9 mouse cellular contexts compared by ENCODE assay signal in genomic region chr9:88437342-88438236, GRCm38 (mm10). TPM values are rescaled to one million over a fixed set of nuclear protein-coding genes. Genes with fewer than 3 reads are reported as not detected.
DNase-seq lines count a peak whose midpoint lies in the region; ATAC-seq and TF ChIP-seq lines count a peak whose summit lies in the region.
"Had no signal": no experiment of that assay in that cellular context is flagged by ENCODE, and none has a peak within 500 bp of the region (broad histone marks: within the 10 kb centered on the region; RNA-seq: fewer than 3 reads in every experiment).

No protein-coding gene starts in this region.

- peak overlapping the region; percentile 60 for H3K9ac ChIP-seq in kidney, postnatal 0 days (ENCODE audit: low read depth, low read length)
- peak overlapping the region; percentile 86 for H3K9ac ChIP-seq in hindbrain, embryonic 13.5 days
- peak overlapping the region; percentile 72 for H3K9ac ChIP-seq in midbrain, embryonic 15.5 days

- no peak for ATAC-seq in kidney, postnatal 0 days (replicated peaks; ENCODE audit: low FRiP score, low read depth)
- ATAC-seq in hindbrain, embryonic 13.5 days (ENCODE audit: low FRiP score) = no peak
- ATAC-seq in midbrain, embryonic 15.5 days (replicated peaks) = no peak

- peak overlapping the region; percentile 90; the same call in 1 of the 2 replicates for H3K27ac ChIP-seq in kidney, postnatal 0 days
- H3K27ac ChIP-seq in hindbrain, embryonic 13.5 days = peak overlapping the region; percentile 90; the same call in 1 of the 2 replicates
- H3K27ac ChIP-seq in midbrain, embryonic 15.5 days = peak overlapping the region; percentile 92

- peak overlapping the region; percentile 63 for H3K4me3 ChIP-seq in kidney, postnatal 0 days (replicated peaks; ENCODE audit: low read depth, low read length)
- H3K4me3 ChIP-seq in hindbrain, embryonic 13.5 days = peak overlapping the region; percentile 75
- peak overlapping the region; percentile 62 for H3K4me3 ChIP-seq in midbrain, embryonic 15.5 days

- WGBS in kidney, postnatal 0 days = 39% methylated on average over 10 of the region's 10 CpGs
- 62% methylated on average over 10 of the region's 10 CpGs for WGBS in hindbrain, embryonic 13.5 days
- 57% methylated on average over 10 of the region's 10 CpGs for WGBS in midbrain, embryonic 15.5 days

- intact Hi-C loops in left cerebral cortex, postnatal 14 days (cut with DNase I) = loop anchor here (2.0 to 5.0 kb wide), 2 partner anchors 45 to 85 kb away; partner anchors contain the start of gene Syncrip

- peak overlapping the region; percentile 69 for H3K4me2 ChIP-seq in kidney, postnatal 0 days (ENCODE audit: low read length)
- H3K4me2 ChIP-seq in hindbrain, embryonic 13.5 days = peak overlapping the region; percentile 82
- H3K4me2 ChIP-seq in midbrain, embryonic 15.5 days = peak overlapping the region; percentile 62

- no peak for TF ChIP-seq CTCF in kidney, postnatal 0 days (IDR thresholded peaks at IDR 0.05; ENCODE audit: low read depth)

- H3K36me3 ChIP-seq in kidney, postnatal 0 days (ENCODE audit: insufficient read depth, low read length) = no peaks in the 10 kb centered on the region
- no peaks in the 10 kb centered on the region for H3K36me3 ChIP-seq in hindbrain, embryonic 13.5 days
- no peaks in the 10 kb centered on the region for H3K36me3 ChIP-seq in midbrain, embryonic 15.5 days (replicated peaks)

- DNase-seq in kidney, postnatal 0 days (ENCODE audit: low spot score) = peak; percentile 27
- DNase-seq in kidney, adult 18-20 months = no peak
- peak; percentile 19 for DNase-seq in MN1 (ENCODE audit: low spot score)
- DNase-seq in left cerebral cortex, postnatal 14 days (ENCODE audit: low spot score in 2 of 2) = no peak
- DNase-seq in left cerebral cortex, adult 8-10 months (ENCODE audit: low spot score in 2 of 2) = no peak
- no peak for DNase-seq in right cerebral cortex, postnatal 36 days (ENCODE audit: low spot score in 2 of 2)

- no peaks in the 10 kb centered on the region for H3K27me3 ChIP-seq in kidney, postnatal 0 days (ENCODE audit: insufficient read depth, low read length)
- no peaks in the 10 kb centered on the region for H3K27me3 ChIP-seq in hindbrain, embryonic 13.5 days
- H3K27me3 ChIP-seq in midbrain, embryonic 15.5 days (replicated peaks) = no peaks in the 10 kb centered on the region

- H3K9me3 ChIP-seq in kidney, postnatal 0 days (replicated peaks; ENCODE audit: low read length) = no peaks in the 10 kb centered on the region
- no peaks in the 10 kb centered on the region for H3K9me3 ChIP-seq in hindbrain, embryonic 13.5 days
- no peaks in the 10 kb centered on the region for H3K9me3 ChIP-seq in midbrain, embryonic 15.5 days

- no peaks in the 10 kb centered on the region for H3K4me1 ChIP-seq in kidney, postnatal 0 days (replicated peaks; ENCODE audit: insufficient read depth, low read length)
- peaks cover 16% of the 10 kb centered on the region for H3K4me1 ChIP-seq in hindbrain, embryonic 13.5 days (replicated peaks)
- H3K4me1 ChIP-seq in midbrain, embryonic 15.5 days = peaks cover 25% of the 10 kb centered on the region

RNA-seq across cellular contexts. Expression of gene Snx14, which starts 1.2 kb away (rescaled TPM):
- 20.9 and 24.7 TPM in 2 replicates for polyA plus RNA-seq in kidney, postnatal 0 days (2015; fragmentation: Nextera tagmentation; extraction: Ambion mirVana)
- 29.4 and 30.3 TPM in 2 replicates for polyA plus RNA-seq in hindbrain, embryonic 13.5 days (2015; fragmentation: Nextera tagmentation; extraction: Ambion mirVana)
- polyA plus RNA-seq in midbrain, embryonic 15.5 days (2015; fragmentation: Nextera tagmentation; extraction: Ambion mirVana) = 33.7 and 36.2 TPM in 2 replicates
- total RNA-seq in left cerebral cortex, postnatal 14 days (2021) = 10 to 100 TPM; 49.7 to 51.1 TPM
- 10 to 100 TPM; 49.4 to 57.4 (median 53.1) TPM for total RNA-seq in left cerebral cortex, adult 8-10 months (2022)

RNA-seq across cellular contexts. Expression of gene Gm20537, which starts 18.8 kb away (rescaled TPM):
- not detected in 2 replicates for polyA plus RNA-seq in kidney, postnatal 0 days (2015; fragmentation: Nextera tagmentation; extraction: Ambion mirVana)
- 0.44 TPM in 1 of 2 replicates, not detected in the other for polyA plus RNA-seq in hindbrain, embryonic 13.5 days (2015; fragmentation: Nextera tagmentation; extraction: Ambion mirVana)
- 0.50 and 1.0 TPM in 2 replicates for polyA plus RNA-seq in midbrain, embryonic 15.5 days (2015; fragmentation: Nextera tagmentation; extraction: Ambion mirVana)
- 1 to 10 TPM in 1 of 2 experiments, not detected in 1; 2.1 TPM for total RNA-seq in left cerebral cortex, postnatal 14 days (2021)
- not detected for total RNA-seq in left cerebral cortex, adult 8-10 months (2022)
- total RNA-seq: common myeloid progenitor, adult 5-6 weeks had no signal

RNA-seq across cellular contexts. Expression of gene Syncrip, which starts 44.8 kb away (rescaled TPM):
- 73.8 and 84.0 TPM in 2 replicates for polyA plus RNA-seq in kidney, postnatal 0 days (2015; fragmentation: Nextera tagmentation; extraction: Ambion mirVana)
- polyA plus RNA-seq in hindbrain, embryonic 13.5 days (2015; fragmentation: Nextera tagmentation; extraction: Ambion mirVana) = 89.3 and 94.2 TPM in 2 replicates
- 75.2 and 82.5 TPM in 2 replicates for polyA plus RNA-seq in midbrain, embryonic 15.5 days (2015; fragmentation: Nextera tagmentation; extraction: Ambion mirVana)
- total RNA-seq in left cerebral cortex, postnatal 14 days (2021) = 10 to 100 TPM; 69.9 to 72.5 TPM
- total RNA-seq in left cerebral cortex, adult 8-10 months (2022) = 10 to 100 TPM; 60.8 to 67.3 (median 62.1) TPM

Comparison
In these comparisons a context has a peak if more than half of its experiments do, and no peak if none do; other contexts are left out.
1. DNase-seq: peak in kidney, postnatal 0 days (single experiment) and MN1 (single experiment); none in kidney, adult 18-20 months (single experiment), left cerebral cortex, postnatal 14 days (0 of 2), left cerebral cortex, adult 8-10 months (0 of 2) and right cerebral cortex, postnatal 36 days (0 of 2).
2. Peak in every context shown above with its lines, with median percentiles within 50 percentile points of each other: H3K27ac ChIP-seq, H3K4me2 ChIP-seq, H3K4me3 ChIP-seq and H3K9ac ChIP-seq.